Mouse (Mus musculus) C2C12 (cell line): ENCODE measurements at regions not wholly inside any gene's neighbourhood (a gene's known extent, or its start where the extent isn't known, plus 50 kb on each side); places are given as distances from the start of the nearest gene placed in this dataset.

Experiments
- H3K27me3 ChIP-seq: one replicate; pipeline ENCODE4 v1.6.1; 2011; ENCODE audit not compliant: control insufficient read depth, insufficient read depth, insufficient read length
- H3K36me3 ChIP-seq: one replicate; pipeline ENCODE4 v1.6.1; 2011; ENCODE audit not compliant: control insufficient read depth, insufficient read depth
- H3K4me3 ChIP-seq: one replicate; pipeline ENCODE4 v1.5.1; 2011; ENCODE audit warnings: mild to moderate bottlenecking, control low read depth; ENCODE audit not compliant: poor library complexity, insufficient read depth, severe bottlenecking
- H3K79me2 ChIP-seq: one replicate; pipeline ENCODE4 v1.6.1; 2011; ENCODE audit not compliant: control insufficient read depth, insufficient read depth
- H3K79me3 ChIP-seq: one replicate; pipeline ENCODE4 v1.6.1; 2011; ENCODE audit warnings: low read depth, control low read depth
- H3ac ChIP-seq: one replicate; pipeline ENCODE3; 2011; ENCODE audit warnings: low read depth; ENCODE audit not compliant: control insufficient read depth, insufficient read length
- CEBPB ChIP-seq: IDR thresholded peaks from one replicate; pipeline ENCODE4 v1.6.1; 2011; ENCODE audit warnings: low read depth, mild to moderate bottlenecking, control low read depth, moderate library complexity
- CTCF ChIP-seq: IDR thresholded peaks from one replicate; pipeline ENCODE4 v1.5.1; 2011; ENCODE audit not compliant: control insufficient read depth, insufficient read depth, insufficient read length
- FOSL1 ChIP-seq: IDR thresholded peaks from one replicate; pipeline ENCODE4 v1.8.0; 2011; ENCODE audit warnings: mild to moderate bottlenecking, low read length; ENCODE audit not compliant: poor library complexity, insufficient read depth, severe bottlenecking
- MAX ChIP-seq: IDR thresholded peaks from one replicate; pipeline ENCODE4 v1.6.1; 2011; ENCODE audit warnings: mild to moderate bottlenecking, control low read depth
- MYOD1 ChIP-seq: IDR thresholded peaks from one replicate; pipeline ENCODE4 v1.6.1; 2011; ENCODE audit warnings: low read depth; ENCODE audit not compliant: control insufficient read depth, insufficient read length
- MYOG ChIP-seq: IDR thresholded peaks from one replicate; pipeline ENCODE4 v1.6.1; 2011; ENCODE audit not compliant: control insufficient read depth, insufficient read length; ENCODE audit errors: extremely low read depth
- USF1 ChIP-seq: IDR thresholded peaks from one replicate; pipeline ENCODE4 v1.6.1; 2011; ENCODE audit warnings: low read depth, mild to moderate bottlenecking, control low read depth, moderate library complexity

DNA sequence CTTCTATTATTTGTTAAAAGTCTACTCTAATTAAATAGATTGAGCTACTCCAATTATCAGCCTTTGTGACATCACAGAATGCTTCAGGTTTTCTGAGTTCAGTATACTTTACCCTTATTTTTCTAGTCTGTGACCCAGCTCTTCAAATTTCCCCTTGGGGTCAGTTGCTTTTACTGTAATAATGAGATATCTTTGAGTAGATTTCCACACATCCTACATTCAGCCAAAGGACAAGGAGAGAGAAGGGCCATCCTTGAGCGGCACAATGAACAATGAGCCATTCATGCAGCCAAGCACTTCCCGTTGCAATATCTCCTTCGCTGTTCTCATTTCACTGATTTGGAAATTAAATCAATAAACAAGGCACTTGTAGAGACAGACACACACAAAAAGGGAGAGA, 113.6 kb downstream of the Avpr1a start:
- no peak overlapping the region for H3K4me3 ChIP-seq
- no peaks in the 10 kb centered on the region for H3K36me3 ChIP-seq
- H3K79me2 ChIP-seq, result no peaks in the 10 kb centered on the region
- no peaks in the 10 kb centered on the region for H3K79me3 ChIP-seq
- TF ChIP-seq CTCF (no peak), MYOD1 (no peak), FOSL1 (no peak), CEBPB (no peak), USF1 (no peak), MYOG (no peak), MAX (no peak)
- H3K27me3 ChIP-seq, result no peaks in the 10 kb centered on the region
- no peak overlapping the region for H3ac ChIP-seq

DNA sequence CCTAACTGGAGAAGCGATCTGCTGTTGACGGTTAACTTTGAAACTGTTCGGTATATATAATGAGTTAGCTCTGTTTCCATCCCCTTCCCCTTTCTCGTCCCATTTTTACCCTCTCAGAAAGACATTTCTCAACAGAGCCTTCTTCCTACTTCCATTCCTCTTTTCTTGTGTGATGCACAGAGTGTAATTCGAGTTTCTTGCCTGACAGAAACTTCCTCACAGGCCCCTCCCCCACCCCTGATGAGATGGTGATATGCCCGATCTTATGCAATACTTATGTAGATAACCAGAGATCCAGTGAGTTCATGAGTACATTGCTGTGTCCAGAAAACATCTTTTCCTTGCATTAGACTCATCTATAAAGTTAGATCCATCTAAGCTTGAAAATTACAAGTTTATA, 114.2 kb downstream of the Avpr1a start:
- Histone ChIP-seq H3K79me3 (no peaks in the 10 kb centered on the region), H3K27me3 (no peaks in the 10 kb centered on the region), H3ac (no peak overlapping the region), H3K36me3 (no peaks in the 10 kb centered on the region), H3K4me3 (no peak overlapping the region), H3K79me2 (no peaks in the 10 kb centered on the region)
- TF ChIP-seq MYOD1, result no peak
- no peak for TF ChIP-seq FOSL1
- no peak for TF ChIP-seq USF1
- no peak for TF ChIP-seq CEBPB
- TF ChIP-seq CTCF, result no peak
- no peak for TF ChIP-seq MYOG
- TF ChIP-seq MAX, result no peak

DNA sequence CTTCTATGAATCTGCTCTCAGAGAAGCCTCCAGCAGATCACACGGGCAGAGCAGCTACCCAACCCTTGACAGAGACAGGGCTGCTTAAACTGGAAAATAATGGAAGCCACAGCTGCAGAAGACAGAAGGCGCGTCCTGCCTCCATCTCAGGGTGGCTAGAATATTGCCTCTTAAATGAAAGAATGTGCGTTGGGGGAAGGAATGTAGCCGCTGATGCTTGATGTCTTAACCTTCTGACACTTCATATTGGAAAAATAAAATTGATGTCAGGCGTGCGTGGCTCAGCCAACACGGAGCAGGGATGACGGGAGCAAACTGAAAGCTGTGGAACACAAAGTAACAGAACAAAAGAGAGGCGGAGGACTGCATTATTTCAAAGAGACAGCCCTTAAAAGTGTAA, 114.6 kb upstream of the Ppm1h start:
- no peak for TF ChIP-seq CTCF
- TF ChIP-seq MYOG, result no peak
- TF ChIP-seq CEBPB, result no peak
- TF ChIP-seq FOSL1, result no peak
- TF ChIP-seq MYOD1, result no peak
- no peak for TF ChIP-seq MAX
- no peak for TF ChIP-seq USF1
- no peak overlapping the region for H3ac ChIP-seq
- no peaks in the 10 kb centered on the region for H3K36me3 ChIP-seq
- H3K27me3 ChIP-seq, result no peaks in the 10 kb centered on the region
- no peaks in the 10 kb centered on the region for H3K79me2 ChIP-seq
- no peak overlapping the region for H3K4me3 ChIP-seq
- no peaks in the 10 kb centered on the region for H3K79me3 ChIP-seq

DNA sequence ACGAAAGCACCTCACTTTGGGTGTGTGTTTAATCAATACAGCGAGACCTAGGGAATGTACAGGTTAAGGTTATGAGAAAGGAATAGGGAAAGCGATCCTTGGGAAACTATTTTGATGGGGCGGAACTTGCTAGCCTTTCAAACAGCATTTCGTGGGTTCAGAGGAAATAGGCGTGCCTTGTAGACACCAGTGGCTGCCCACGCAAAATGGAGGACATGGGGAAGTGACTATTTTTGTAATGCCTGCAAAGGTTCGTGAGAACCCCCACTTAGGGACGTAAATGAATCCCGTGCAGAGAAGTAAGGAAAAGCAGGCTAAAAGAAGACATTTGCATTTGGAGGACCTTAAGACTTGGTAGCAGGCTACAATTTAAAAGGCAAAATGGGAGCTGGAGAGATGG, 114.1 kb upstream of the Ppm1h start:
- Histone ChIP-seq H3K36me3 (no peaks in the 10 kb centered on the region), H3K79me3 (no peaks in the 10 kb centered on the region), H3ac (no peak overlapping the region), H3K4me3 (no peak overlapping the region), H3K79me2 (no peaks in the 10 kb centered on the region), H3K27me3 (no peaks in the 10 kb centered on the region)
- TF ChIP-seq MYOD1 (no peak), CEBPB (no peak), USF1 (no peak), CTCF (no peak), FOSL1 (no peak), MAX (no peak), MYOG (no peak)

DNA sequence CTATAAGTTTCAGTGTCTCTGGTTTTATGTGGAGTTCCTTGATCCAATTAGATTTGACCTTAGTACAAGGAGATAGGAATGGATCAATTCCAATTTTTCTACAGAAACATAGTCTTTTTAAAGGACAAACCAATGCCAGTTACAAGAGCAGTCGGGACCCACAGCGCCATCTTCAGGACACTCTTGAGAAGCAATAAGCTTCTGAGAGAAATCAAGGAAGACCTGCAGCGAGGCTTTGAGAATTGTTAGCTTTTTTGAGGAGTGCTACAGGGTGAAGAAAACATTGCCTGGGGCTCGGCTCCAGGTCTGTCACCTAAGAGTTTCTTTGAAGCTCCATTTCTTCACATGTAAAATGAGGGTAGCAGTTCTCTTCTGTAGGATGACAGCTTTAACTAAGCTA, 112.0 kb upstream of the Ppm1h start:
- no peaks in the 10 kb centered on the region for H3K36me3 ChIP-seq
- no peak overlapping the region for H3ac ChIP-seq
- no peaks in the 10 kb centered on the region for H3K27me3 ChIP-seq
- no peaks in the 10 kb centered on the region for H3K79me3 ChIP-seq
- H3K4me3 ChIP-seq, result no peak overlapping the region
- TF ChIP-seq MYOD1 (no peak), CTCF (no peak), MAX (no peak), CEBPB (no peak), USF1 (no peak), MYOG (no peak)
- H3K79me2 ChIP-seq, result no peaks in the 10 kb centered on the region
